Mouse (Mus musculus): ENCODE data around the gene Fam118b.

Fam118b gene

DNA sequence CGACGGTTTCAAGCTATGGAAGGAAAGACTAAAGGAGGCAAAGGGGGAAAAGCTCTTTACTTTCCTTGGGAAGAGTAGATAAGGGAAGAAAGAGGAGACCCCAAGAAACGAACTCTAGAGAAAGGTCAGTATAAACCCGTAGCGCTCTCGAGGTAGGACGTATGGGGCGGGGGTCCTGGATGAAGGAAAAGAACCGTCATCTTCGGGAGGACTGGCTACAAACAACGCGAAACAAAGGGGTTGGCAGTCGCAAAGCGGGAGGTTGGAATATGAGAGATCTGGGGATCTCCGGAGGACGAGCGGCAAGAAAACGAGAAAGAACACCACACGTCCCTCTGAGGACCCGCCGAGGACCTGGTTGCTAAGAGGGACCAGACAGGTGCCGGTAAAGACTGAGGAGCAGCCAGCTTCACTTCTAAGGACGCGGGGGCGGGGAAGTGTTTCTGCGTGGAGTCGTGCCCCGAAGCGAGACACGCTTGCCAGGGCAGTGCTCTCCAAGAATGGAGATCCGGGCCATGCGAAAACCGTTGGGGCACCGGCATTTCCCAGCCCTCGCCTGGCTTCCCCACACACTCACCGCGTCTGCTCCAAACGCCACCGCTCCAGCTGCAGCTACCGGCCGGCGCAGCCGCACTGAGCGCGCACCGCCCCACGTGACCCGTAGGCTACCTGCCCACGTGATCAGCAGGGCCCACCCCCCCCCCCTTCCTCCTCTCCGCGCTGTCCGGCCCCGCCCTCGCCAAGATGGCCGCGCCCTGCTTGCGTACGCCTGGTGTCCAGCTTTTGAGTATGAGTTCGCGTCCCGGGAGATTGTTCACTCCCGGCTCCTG, at the start of gene Fam118b, which contains the start of gene Rpusd4:
Fam118b (minus strand) TSS at position 660 of the 830 bp plus-strand sequence.
Rpusd4 (plus strand) TSS at position 720 of the 830 bp plus-strand sequence.
- peak; percentile 94 for DNase-seq (ENCODE audit: low read depth)

DNA sequence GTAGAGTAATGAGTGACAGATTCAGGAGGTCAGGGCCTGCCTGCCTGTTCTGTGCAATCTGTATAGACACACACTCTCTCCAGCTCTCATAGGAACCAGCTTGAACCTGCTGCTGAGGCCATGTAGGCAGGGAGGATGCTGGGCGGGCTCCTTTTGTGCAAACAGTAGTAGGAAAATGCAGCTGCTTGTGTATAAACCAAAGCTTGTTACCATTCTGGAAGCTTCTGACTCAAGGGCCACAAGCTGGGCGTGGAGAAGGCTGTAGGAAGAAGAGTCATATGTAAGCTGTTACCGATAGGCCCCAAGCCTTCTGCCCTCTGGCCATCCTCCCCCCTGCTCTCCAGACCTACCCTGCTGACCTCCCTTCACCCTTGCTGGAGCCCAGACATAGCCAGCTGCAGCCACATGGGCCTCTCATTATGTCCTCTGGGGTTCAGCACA, 49.2 kb upstream of the Fam118b start:
- no peak for DNase-seq (ENCODE audit: low read depth)

DNA sequence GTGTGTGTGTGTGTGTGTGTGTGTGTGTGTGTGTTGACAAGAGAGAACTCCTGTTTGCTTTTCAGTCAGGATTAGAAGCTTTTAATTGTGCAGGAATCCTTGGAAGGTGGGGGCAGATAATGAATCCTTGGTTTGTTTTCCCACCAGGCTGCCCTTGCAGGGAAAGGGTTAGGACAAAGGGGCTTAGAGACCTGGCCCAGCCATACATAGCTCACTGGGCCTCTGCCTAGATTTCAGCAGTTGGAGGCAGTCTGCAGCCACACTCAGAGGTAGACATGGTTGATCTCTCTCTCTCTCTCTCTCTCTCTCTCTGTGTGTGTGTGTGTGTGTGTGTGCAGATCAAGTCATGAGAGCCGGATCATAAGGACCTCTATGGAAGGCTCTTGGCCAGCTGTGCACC, 46.6 kb upstream of the Fam118b start:
- no peak for DNase-seq (ENCODE audit: low read depth)

DNA sequence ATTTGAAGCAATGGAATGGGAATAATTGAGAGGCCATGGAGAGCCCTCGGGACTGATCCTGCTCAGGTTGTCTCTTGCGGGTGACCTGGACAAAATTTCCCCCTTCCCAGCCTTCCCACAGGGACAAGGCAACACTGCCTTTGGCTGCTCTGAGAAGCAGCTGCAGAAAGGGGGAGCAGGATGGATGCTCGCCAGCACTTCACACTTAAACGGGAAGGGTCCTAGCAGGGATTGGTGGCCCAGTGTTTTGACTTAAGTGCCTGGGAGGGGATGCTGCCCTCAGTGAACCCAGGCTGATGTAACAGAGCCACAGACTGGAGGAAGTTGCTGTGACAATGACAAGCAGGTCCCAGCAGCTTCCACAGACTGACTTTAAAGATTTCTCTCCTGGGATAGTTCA, 46.0 kb upstream of the Fam118b start:
- DNase-seq (ENCODE audit: low read depth) = no peak

DNA sequence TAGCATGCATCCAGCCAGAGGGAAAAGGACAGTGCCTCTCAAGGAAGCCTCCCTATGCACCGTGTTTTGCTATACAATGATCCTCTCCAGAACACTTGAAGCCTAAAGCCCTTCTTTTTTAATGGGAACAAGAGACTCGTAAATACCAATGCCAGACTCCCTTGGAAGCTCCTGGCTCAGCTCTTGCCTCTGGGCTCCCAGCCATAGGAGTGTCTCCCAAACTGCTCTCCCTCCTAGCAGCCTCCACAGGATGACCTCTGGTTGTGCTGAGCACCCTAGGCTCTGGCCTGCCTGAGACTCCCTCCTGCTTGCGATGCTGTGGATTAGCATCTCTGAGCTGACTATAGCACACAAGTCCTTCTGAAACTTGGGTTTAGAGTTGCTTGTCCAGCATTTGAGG, 44.9 kb upstream of the Fam118b start:
- DNase-seq (ENCODE audit: low read depth) = no peak

DNA sequence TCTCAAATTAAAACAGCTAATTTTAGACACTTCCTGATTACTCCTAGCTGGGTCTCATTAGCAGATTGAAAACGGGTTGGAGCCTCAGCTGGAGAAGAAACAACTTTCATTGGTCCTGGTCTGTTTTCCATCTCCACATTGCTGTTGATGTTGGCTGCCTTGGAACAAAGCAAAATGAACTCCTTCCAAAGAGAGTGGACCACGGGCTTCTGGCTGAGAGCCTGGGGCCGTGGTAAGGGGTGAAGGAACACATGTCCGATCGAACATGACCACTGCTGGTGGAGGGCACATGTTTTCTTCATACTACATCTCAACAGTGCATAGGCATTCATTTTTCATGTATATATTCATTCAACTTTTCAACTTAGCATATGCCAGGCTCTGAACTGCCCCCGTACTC, 42.8 kb upstream of the Fam118b start:
- no peak for DNase-seq (ENCODE audit: low read depth)

DNA sequence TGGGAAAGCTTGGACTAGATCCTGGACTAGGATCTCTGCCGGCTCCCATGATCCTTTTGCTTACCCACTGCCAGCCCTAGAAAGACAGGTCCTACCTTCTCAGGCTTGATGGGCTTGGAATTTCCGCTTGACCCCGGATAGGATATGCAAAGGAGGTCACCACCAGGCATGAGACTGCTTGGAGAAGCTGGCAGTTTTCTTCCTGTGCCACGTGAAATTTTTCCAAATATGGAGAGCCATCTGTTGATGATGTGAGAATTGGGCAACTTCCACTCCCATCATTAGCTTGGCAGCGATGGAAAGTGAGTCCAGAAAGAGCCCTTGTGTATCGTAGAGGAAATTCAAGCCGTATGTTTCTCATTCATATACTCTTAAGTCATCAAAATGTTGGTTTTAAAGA, 39.9 kb upstream of the Fam118b start:
- no peak for DNase-seq (ENCODE audit: low read depth)

DNA sequence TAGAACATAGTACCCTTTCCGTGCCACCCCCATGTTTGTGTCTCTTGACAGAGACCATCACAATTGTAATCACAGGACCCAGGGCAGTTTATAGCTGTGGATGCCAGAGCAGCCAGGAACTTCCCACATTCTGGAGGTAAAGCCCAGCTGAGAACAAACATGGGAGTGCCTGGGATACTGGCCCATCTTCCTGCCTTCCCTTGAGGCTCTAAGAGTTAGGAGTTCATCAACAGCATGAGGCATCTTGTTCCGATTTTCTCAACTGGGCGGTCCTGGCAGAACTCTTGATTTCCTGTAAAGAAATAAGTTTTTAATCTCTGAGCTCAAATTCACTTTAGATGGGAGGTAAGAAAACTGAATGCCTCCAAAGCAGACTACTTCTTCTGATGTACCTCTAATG, 34.6 kb upstream of the Fam118b start:
- DNase-seq (ENCODE audit: low read depth) = no peak

DNA sequence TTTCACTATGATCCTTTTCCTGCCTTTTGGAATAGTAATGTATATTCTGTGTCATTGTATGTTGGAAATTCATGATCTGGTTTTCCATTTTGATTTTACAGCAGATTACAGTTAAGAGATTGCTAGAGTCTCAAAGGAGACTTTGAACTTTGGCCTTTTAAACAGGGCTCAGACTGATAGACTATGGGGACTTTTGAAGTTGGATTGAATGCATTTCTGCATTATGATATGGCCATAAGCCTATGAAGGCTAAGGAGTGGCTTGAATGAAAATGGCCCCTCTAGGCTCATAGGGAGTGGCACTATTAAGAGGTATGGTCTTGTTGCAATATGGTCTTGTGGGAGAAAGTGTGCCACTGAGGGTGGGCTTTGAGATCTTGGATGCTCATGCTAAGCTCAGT, 30.2 kb upstream of the Fam118b start:
- DNase-seq (ENCODE audit: low read depth) = no peak

DNA sequence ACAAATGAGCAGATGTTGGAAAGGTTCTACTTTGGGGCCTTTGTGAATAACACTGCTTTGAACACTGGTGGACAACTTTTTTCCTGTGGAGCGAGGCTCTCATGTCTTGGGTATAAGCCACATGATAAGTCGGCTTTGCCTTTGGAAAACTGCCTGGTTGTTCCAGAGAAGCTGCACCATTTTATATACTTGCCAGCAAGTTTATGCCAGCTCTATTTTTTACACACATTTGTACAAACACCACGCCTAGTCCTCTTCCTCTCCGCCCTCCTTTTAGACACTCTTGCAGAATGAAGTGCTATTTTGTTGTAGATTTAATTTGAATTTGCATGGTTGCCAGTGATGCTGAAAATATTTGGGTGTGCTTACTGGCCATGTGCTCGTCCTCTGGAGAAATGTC, 25.9 kb upstream of the Fam118b start:
- DNase-seq (ENCODE audit: low read depth) = no peak

DNA sequence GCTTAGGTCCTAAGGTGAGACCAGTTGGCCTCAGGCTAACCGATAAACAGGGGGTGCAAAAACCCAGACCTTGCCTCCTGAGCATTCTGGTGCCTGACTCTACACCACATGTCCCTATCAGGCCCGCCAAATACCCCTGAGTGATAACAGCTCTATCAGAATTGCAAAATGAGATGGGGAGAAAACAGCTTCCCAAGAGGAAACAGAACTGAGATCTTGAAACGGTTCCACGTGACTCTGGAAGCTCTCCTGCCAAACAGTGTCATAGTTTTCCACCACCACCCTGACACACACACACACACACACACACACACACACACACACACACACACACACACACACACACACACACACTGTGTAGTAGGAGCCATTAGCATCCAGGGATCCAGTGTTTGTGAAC, 23.3 kb upstream of the Fam118b start:
- no peak for DNase-seq (ENCODE audit: low read depth)

DNA sequence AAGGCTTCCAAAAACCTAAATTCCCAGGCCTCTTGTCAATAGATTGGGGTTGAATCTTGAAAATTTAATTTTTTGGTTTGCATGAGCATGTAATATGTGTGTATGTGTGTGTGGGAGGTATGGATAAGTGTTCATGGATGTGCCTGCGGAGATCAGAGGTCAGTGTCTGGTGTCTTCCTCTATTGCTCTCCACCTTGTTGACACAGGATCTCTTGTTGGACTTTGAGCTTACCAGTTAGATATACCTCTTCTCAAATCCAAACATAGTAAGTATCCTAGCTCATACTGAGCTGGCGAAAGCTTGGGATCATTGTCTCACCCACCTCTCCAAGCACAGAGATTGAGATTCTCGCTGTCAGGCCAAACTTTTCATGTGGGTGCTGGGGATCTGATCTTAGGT, 22.8 kb upstream of the Fam118b start:
- DNase-seq (ENCODE audit: low read depth) = no peak

DNA sequence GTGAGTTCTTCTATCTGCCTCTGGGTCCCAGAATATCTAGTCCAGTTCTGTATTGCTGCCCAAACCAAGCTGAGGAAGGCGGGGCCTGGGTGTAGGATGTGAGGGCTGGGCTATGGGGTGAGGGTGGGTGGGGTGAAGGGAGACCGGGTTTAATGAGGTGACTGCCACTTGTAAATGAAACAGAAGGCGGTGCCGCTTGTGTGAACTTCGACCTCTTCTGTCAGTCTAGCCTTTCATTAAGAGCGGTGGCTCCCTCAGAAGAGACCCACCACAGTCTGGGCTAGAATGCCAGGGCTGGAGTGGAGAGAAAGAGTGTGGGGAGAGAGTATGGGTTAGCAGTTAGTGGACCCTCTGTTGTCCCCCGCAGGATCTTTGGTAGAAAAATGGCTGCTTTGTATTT, 22.4 kb upstream of the Fam118b start:
- DNase-seq (ENCODE audit: low read depth) = no peak

DNA sequence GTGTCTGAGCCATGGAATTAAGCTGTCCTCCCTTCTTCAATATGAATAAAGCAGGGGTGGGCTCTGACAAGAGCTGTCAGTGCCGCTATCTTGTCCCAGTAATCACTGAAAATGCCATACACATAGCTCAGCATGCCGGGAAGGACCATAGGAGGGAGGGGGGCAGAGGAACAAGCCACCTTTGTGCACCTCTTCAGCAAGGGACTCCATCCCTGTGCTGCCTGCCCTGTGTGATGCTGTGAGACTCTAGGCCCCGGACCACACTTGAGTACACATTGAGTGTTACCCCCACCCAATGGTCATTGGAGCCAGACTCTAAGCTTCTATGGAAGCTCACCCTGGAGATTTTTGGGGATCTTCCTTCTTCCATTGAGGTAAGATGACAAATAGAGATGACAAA, 18.7 kb upstream of the Fam118b start:
- DNase-seq (ENCODE audit: low read depth) = no peak

DNA sequence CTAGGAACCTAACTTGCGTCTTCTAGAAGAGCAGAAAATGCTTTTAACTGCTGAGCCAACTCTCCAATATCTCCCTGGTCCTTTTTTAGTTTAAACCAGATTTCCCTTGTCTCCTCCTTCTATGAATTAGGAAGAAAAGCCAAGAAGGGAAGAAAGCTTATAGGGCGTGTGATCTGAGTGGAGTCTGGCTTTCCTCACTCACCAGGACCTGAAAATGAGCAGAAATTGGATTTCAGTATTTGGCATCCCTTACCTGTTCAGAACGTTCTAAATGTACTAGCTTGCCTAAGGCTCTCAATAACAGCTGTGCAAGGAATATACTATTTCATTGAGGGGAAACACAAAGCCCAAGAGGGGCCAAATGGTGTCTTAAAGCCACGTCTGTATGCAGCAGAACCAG, 16.7 kb upstream of the Fam118b start:
- no peak for DNase-seq (ENCODE audit: low read depth)

DNA sequence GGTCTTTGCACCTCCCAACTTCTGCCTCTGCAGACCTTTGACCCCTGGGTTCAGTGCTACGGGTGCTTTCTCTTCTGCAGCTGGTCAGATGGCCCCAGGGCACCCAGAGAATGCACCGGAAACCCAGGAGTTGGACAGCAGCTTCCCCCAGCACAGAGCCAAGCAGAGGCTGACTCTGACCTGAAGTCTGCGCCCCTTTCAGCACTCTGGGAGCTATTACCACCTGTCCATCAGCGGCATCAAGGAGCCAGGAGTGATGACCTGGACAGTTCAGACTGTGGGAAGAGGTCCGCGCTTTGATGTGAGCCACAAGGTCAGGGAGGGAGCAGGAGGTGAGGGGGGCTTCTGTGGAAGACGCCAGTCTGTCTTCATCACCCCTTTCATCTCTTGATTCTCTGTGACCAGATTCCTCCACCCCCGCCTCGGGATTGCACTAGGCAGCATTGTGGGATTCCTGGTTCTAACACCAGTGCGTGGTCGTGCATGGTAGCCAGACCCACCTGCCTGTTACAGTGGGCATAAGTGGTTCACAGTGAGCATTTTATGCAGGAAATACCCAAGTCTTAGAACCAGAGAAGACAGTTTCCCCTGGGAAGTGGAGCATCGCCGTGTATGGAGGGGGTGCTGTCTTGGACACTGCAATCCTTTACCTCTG, 15.9 kb upstream of the Fam118b start:
- DNase-seq (ENCODE audit: low read depth) = no peak

DNA sequence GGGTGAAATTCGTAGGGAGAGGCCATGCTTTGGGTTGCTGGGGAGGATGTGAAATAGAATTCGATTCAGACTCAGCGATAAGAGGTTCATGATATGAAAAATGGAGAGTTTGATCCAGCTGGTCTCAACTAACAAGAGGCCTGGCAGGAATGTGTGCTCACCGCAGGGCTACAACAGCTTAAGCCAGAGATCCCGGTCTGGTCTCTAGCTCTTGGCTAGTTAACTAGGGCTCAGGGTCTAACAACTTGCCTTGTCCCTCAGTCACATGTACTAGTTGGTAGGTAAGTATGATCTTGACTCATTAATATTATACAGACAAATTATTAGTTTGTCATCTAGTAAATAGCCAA, 15.2 kb upstream of the Fam118b start:
- DNase-seq (ENCODE audit: low read depth) = no peak

DNA sequence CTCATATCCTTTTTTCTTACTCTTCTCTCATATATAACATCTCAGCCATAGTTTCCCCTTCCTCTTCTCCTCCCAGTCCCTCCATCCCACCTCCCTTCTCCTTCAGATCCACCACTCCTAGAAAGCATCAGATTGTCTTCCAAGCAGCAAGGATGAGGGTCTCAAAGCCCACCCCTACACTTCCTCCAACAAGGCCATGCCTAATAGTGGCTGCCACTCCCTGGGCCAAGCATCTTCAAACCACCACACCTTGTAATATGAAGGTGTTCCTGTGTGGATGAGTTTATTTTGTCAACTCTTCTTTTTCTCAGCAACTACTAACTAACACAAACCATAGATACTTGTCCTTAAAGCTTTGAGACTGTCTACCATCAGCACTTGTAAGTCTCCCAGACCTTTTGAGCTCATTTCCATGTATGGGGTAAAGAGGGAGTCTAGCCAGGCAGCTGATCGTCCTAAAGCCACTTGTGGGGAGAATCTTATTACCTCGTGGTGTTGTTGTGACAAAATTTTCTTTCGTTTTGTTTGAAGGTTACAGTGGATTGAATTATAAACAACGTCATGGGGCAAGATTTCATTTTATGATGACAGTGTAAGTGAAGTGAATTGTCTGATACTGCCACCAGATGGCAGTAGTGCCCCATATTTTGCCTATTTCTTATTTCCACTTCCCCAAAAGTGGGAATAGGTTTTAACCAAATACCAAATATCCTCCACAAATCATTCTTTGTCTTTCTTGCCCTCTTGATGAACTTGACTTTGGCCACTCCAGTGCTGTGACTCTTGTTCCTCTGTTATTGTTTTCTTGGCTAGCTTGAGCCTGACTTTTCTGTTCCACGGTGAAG, 14.6 kb upstream of the Fam118b start:
- peak; percentile 83 for DNase-seq (ENCODE audit: low read depth)

DNA sequence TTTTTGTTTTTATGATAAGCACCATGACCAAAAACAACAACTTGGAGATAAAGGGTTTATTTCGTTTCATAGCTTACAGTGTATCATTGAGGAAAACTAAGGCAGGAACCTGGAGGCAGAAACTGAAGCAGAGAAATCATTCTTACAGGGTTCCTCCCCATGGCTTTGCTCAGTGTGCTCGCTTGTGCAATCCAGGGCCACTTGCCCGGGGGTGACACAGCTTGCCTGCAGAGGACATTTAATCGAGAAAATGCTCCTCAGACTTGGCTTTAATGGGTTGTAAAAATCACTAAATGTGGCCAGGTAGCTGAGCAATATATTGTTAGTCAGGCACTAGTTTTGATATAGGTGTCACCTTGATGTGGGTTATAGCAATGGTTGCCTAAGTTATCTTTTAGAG, 10.8 kb upstream of the Fam118b start:
- no peak for DNase-seq (ENCODE audit: low read depth)

DNA sequence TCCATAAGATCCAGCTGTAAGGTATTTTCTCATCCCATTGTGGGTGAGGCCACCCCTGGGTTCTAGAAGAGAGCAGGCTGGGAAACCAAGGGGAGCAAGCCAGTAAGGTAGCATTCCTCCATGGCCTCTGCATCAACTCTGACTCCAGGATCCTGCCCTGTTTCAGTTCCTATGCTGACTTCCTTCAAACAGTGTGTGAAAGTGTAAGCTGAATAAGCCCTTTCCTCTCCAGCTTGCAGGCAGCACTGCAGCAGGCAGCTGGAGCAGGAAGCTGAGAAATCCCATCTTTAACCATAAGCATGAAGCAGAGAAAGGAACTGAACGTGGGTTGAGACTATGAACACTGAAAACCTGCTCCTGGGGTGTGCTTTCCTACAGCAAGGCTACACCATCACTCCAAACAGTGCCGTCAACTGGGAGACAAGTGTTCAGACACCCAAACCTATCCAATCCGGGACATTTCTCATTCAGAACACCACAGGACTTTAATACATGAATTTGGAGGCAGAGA, 10.3 kb upstream of the Fam118b start:
- no peak for DNase-seq (ENCODE audit: low read depth)

DNA sequence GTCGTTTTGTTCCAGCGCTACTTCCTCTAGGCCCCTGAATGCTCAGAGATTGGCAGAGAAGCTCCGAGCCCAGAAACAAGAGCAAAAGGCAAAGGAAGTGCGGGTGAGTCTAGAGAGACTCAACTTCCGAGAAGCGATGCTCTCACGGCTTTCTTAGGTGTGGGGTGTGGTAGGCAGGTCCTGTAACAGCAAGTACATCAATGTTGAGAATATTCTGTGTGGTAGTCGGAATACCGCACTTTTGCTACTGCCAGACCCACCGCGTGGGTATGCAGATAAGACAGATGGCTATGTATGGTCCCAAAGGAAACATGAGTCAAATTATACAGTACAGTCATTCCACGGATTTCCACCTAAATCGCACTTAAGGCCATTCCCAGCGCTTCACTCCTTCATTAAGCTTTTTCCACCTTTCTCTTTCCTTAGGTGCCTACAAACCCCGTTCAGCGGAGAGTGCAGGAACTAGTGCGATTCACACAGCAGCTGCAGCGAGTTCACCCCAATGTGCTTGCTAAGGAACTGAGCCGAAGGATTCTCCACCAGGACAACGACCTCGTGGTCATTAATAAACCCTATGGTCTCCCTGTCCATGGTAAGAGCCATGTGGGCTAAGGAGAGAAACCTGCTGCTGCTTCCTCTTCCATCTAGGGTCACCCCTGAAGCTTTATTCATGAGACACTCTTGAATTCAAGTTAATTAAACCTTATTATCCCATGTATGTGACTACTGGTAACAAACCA, 541 bp upstream of the Fam118b start:
- no peak for DNase-seq (ENCODE audit: low read depth)

DNA sequence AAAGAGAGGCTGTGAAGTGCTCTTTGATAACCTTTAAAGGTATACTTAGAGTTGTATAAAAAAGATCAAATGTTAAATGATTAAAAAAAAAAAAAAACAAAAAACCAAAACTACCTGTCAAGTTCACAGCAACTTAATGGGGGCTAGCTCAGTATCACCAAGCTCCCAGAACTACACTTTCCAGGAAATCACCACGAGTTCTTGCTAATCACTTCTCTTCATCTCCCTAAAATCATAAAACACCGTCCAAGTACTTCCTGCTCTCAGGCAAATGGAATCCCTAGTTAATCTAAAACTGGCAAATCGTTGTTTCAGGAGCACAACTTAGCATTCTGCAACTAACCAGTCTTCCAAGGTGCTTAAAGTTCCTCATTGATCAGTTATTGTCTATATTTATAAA, 3.1 kb downstream of the Fam118b start:
- DNase-seq (ENCODE audit: low read depth) = no peak
